Mouse (Mus musculus): ENCODE results near the gene Adcyap1r1.

Adcyap1r1 gene

GRCm38 (mm10) chr6:55448976-55449678 lies 2.7 kb upstream of the Adcyap1r1 start:
- no peak for DNase-seq

- no peak for DNase-seq
Observed at GRCm38 (mm10) chr6:55452381-55452780, 603 bp downstream of the Adcyap1r1 start.

- no peak for DNase-seq
Observed at GRCm38 (mm10) chr6:55453548-55453947, 1.8 kb downstream of the Adcyap1r1 start.

GRCm38 (mm10) chr6:55455641-55456040 lies 3.9 kb downstream of the Adcyap1r1 start:
- no peak for DNase-seq

GRCm38 (mm10) chr6:55457727-55458126 lies 5.9 kb downstream of the Adcyap1r1 start:
- DNase-seq = no peak

GRCm38 (mm10) chr6:55458156-55458555 lies 6.4 kb downstream of the Adcyap1r1 start:
- no peak for DNase-seq

- DNase-seq = no peak
Observed at GRCm38 (mm10) chr6:55459545-55460397, 8.0 kb downstream of the Adcyap1r1 start.

- no peak for DNase-seq
Observed at GRCm38 (mm10) chr6:55461141-55461540, 9.4 kb downstream of the Adcyap1r1 start.

- no peak for DNase-seq
Observed at GRCm38 (mm10) chr6:55461678-55462077, 9.9 kb downstream of the Adcyap1r1 start.

- no peak for DNase-seq
Observed at GRCm38 (mm10) chr6:55462394-55462793, 10.6 kb downstream of the Adcyap1r1 start.

GRCm38 (mm10) chr6:55463966-55464365 lies 12.2 kb downstream of the Adcyap1r1 start:
- DNase-seq = no peak

- DNase-seq = no peak
Observed at GRCm38 (mm10) chr6:55465311-55465710, 13.5 kb downstream of the Adcyap1r1 start.

- no peak for DNase-seq
Observed at GRCm38 (mm10) chr6:55466301-55466761, 14.6 kb downstream of the Adcyap1r1 start.

- no peak for DNase-seq
Observed at GRCm38 (mm10) chr6:55470691-55471090, 18.9 kb downstream of the Adcyap1r1 start.

GRCm38 (mm10) chr6:55472381-55472780 lies 20.6 kb downstream of the Adcyap1r1 start:
- DNase-seq = no peak

GRCm38 (mm10) chr6:55480988-55481387 lies 29.2 kb downstream of the Adcyap1r1 start:
- DNase-seq = no peak

GRCm38 (mm10) chr6:55482471-55482870 lies 30.7 kb downstream of the Adcyap1r1 start:
- no peak for DNase-seq

GRCm38 (mm10) chr6:55483360-55483759 lies 31.6 kb downstream of the Adcyap1r1 start:
- no peak for DNase-seq

- DNase-seq = no peak
Observed at GRCm38 (mm10) chr6:55484224-55484623, 32.4 kb downstream of the Adcyap1r1 start.

GRCm38 (mm10) chr6:55485216-55485615 lies 33.4 kb downstream of the Adcyap1r1 start:
- DNase-seq = no peak

GRCm38 (mm10) chr6:55487726-55488125 lies 35.9 kb downstream of the Adcyap1r1 start:
- DNase-seq = no peak

- no peak for DNase-seq
Observed at GRCm38 (mm10) chr6:55496201-55496600, 44.4 kb downstream of the Adcyap1r1 start.

- no peak for DNase-seq
Observed at GRCm38 (mm10) chr6:55498753-55499152, 47.0 kb downstream of the Adcyap1r1 start.

GRCm38 (mm10) chr6:55501061-55501460 lies 49.3 kb downstream of the Adcyap1r1 start:
- no peak for DNase-seq

All from thymus, postnatal 36 days (tissue).